Mouse (Mus musculus): ENCODE data around the gene Tor3a. TPM values are rescaled to one million over a fixed set of nuclear protein-coding genes. Genes with fewer than 3 reads are reported as not detected.

Tor3a gene
- total RNA-seq, 1 experiment from 2014 or later: 16.1 TPM

DNA sequence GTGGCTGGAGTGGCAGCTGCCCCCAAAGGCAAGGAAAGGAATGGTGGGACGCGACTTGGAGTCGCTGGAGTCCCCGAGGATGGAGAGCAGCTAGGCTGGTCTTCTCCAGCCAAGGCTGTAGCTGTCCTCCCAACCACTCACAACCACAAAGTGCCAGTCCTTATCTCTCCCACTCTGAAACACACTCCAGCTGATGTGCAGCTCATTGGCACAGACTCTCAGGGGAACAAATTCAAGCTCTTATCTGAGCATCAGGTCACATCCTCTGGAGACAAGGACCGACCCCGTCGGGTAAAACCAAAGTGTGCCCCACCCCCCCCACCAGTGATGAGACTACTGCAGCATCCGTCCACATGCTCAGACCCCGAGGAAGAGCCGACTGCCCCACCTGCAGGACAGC is 32.3 kb downstream of the Tor3a start:
- peak; percentile 53 for ATAC-seq (replicated peaks; ENCODE audit: low read depth, poor library complexity, severe bottlenecking)

DNA sequence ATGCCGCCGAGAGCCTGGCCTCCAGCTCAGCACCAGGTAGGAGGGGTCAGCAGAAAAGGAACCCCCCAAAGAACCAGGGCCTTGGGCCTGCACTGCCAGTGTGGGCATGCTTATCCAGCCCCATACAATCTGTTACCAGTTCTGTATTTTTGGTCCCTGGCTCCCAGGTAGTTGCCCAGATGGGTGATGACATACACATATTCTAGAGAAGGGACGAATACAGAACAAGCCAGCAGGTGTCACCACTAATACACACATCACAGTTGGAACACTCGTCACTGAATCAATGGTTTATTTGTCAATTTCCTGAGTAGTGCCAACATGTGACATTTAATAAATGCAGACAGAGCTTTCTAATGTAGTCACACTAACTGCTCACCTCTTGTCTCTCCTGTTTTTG is 33.6 kb downstream of the Tor3a start:
- peak; percentile 31; the same call in 1 of the 2 replicates for ATAC-seq (replicated peaks; ENCODE audit: low read depth, poor library complexity, severe bottlenecking)

DNA sequence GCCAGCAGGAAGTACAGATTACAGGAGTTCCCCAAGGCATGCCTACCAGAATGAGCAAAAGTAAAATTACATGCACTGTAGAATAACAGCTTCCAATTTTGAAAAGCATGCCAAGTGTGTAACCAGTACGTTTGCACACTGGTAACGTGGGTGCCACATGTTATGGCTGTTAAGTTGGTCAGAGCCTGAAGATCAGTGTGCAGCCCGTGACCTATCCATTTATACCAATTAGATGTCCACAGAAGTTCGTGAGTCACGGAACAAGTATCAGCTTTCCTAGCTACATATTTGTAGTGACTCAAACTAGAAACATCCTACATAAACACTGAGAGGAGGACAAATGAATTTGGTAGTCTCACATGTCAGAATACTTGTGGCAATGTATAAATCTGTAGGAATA is 34.7 kb downstream of the Tor3a start:
- ATAC-seq (replicated peaks; ENCODE audit: low read depth, poor library complexity, severe bottlenecking): no peak

DNA sequence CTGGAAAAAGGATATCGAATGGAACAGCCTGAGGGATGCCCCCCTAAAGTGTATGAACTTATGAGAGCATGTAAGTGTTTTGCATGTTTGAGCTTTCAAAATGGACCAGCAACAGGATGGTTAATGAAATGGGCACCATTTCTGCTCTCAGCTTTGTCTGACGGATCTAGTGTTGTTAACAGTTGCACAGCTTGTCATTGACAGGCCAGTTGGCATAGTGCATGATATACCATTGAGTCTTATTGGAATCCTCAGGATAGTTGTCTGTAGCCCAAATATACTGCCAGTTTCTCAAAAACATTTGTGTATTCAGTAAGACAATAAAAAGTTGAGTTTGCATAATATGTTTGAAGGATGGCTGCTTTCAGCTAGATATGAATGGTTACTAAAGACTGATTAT is 39.0 kb downstream of the Tor3a start:
- ATAC-seq (replicated peaks; ENCODE audit: low read depth, poor library complexity, severe bottlenecking): no peak

DNA sequence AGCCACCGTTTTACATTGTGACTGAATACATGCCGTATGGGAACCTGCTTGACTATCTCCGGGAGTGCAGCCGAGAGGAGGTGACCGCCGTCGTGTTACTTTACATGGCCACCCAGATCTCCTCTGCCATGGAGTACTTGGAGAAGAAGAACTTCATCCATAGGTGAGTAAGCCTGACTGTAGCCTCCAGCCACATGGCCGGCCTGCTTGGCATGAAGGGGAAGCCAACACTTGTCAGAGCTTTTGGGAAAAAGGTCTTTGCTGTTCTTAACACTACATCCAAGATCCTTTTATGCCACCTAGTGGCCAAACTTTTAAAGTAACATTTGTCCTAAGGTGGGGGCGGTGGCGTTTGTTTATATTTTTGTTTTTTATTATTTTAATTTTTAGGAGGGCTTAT is 41.1 kb downstream of the Tor3a start:
- peak; percentile 56; the same call in 1 of the 2 replicates for ATAC-seq (replicated peaks; ENCODE audit: low read depth, poor library complexity, severe bottlenecking)

DNA sequence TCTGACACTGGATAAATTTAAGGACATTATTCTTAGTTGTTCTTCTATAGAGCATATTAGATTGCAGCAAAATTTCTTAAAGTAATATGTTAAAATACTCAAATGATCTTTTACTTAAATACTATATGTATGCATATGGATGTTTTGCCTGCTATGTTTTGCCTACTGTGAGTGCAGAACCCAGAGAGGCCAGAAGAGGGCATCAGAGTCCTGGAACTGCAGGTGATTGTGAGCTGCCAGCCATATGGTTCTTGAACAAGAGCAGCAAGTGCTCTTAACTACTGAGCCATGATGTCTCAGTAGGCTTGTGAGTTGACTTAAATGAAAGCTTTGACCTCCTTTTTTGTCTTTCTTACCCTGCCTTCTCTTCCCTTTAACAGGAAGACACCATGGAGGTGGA is 43.2 kb downstream of the Tor3a start:
- no peak for ATAC-seq (replicated peaks; ENCODE audit: low read depth, poor library complexity, severe bottlenecking)

DNA sequence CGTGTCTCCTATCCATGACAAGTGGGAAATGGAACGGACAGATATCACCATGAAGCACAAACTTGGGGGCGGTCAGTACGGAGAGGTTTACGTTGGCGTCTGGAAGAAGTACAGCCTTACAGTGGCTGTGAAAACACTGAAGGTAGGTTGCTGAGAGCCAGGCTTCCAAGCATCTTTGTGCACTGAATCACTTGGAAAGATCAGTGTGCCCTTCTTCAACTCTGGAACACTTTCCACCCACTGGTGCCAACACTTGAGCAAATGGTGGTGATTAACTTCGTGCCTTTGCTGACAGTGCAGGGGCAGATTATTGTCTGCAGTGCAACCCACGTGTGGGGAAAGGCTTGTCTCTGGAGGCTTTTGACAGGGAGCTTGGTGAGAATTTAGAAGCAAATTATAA is 44.2 kb downstream of the Tor3a start:
- ATAC-seq (replicated peaks; ENCODE audit: low read depth, poor library complexity, severe bottlenecking): no peak

DNA sequence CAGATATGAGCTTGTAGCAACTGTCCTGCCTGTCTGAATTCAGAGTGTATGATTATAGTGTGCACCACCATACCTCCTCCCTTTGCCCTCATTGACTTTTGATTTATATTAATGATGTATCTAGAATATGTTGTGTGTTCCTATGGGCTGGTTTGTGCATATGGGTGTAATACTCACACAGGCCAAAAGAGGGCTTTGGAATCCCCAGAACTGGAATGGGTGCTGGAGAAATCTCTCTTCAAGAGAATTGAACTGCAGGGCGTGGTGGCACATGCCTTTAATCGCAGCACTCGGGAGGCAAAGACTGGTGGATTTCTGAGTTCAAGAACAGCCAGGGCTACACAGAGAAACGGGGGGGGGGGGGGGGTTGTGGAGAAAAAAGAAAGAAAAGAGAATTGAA is 47.4 kb downstream of the Tor3a start:
- ATAC-seq (replicated peaks; ENCODE audit: low read depth, poor library complexity, severe bottlenecking): peak; percentile 54; the same call in 1 of the 2 replicates

DNA sequence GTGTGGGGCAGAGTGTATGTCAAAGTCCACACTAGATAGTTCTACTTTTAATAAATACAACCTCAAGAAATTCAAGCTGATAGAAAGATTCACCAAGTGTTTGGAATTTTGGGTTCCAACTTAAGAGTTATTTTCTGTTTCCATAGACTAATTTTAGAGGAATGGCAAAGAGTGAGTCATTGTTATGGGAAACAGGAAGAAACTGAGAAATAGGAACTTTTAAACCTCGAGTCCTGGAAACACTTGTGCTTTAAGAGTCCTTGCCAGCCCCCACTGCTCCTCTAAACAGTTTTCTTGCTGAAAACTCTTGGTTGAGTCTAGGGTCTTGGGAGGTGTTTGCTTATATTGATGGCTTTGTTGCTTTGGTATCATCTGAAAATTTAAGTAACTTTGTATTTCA is 49.9 kb downstream of the Tor3a start:
- no peak for ATAC-seq (replicated peaks; ENCODE audit: low read depth, poor library complexity, severe bottlenecking)

DNA sequence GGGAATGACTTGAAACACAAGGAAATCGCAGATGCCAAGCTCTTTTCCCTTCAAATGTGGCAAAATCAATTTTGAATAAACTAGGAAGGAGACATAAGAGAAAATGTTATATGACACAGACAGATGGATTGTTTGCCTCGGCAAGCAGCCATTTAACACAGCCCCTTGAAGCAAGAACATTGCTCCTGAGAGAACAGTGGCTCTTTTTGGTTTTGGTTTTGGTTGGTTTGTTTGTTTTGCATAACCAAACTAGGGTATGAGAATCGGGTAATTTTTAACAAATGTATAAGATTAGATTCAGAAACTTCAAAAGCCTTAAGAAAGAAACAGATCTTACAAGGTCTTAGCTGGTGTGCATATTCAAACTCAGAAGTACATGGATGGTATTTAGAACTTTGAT is 53.2 kb downstream of the Tor3a start:
- no peak for ATAC-seq (replicated peaks; ENCODE audit: low read depth, poor library complexity, severe bottlenecking)

DNA sequence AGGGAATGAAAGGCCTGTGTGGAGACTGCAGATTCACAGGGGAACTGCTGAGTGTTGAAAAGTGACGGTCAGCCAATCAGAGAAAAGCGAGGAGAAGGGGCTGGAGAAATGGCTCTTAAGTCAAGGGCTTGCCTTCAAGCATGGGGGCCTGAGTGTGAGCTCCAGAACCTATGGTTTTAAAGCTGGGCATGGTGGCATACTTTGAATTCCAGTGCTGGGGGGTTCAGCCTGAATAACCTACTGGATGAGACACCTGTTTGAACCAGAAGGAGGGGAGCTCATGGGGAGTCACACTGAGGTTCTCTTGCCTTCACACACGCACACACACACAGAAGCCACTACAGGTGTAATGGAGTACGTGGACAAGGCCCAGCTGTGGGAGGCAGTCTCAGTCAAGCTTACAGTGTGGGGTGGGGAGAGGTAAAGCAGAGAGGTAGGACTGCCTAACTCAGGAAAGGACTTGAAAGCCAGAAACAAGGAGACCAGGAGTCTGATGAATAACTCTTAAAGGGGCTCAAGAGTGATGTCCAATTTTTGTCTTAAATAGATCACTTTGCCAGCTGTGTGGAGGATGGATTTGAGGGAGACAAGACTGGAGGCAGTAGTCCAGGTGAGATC is 53.8 kb downstream of the Tor3a start:
- ATAC-seq (replicated peaks; ENCODE audit: low read depth, poor library complexity, severe bottlenecking): no peak

DNA sequence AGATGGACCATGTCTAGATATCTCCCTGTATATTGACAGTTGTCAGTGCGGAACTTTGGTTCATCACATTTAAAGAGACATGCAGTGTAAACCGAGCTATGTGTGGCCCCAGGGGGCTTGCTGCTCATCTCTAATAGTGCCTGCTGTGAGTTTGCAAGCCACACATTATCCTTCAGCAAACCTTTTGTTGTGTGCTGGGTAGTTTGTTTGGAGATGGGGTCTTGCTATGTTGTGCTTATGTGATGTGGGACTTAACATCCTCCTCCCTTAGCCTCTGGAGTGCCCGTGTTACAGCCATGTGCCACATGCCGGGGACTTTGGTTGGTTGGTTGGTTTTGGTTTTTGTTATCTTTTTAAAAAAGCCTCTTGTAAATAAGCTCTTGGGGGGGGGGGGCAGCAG is 56.3 kb downstream of the Tor3a start:
- ATAC-seq (replicated peaks; ENCODE audit: low read depth, poor library complexity, severe bottlenecking): no peak

DNA sequence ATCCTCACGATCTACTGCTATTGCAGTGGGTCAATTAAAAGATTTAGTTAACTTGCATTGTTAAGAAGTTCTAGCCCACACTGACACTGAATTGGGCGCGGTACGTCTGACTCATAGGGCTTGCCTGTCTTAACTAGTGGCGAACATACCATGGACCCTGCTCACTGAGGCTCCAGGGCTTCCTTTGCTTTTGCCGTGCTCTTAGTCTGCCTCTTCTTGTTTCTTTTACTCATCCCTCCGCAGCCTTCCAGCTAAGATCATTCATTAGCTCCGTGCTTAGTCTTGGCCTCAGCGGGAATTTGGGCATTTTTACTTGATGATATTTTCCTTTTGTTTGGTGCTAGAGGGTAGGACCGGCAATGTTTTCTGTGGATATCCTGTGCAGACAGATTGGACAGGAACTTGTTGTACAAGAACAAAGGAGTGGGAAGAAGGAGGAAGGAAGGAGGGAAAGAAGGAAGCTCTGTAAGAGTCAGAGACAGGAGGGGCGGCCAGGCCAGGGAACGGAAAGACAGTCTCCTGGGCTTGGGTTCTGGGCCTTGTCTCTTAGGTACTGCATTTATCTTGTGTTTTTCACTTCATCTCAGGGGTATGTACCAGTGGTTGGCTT is 57.1 kb downstream of the Tor3a start:
- ATAC-seq (replicated peaks; ENCODE audit: low read depth, poor library complexity, severe bottlenecking): peak; percentile 21; the same call in 1 of the 2 replicates

DNA sequence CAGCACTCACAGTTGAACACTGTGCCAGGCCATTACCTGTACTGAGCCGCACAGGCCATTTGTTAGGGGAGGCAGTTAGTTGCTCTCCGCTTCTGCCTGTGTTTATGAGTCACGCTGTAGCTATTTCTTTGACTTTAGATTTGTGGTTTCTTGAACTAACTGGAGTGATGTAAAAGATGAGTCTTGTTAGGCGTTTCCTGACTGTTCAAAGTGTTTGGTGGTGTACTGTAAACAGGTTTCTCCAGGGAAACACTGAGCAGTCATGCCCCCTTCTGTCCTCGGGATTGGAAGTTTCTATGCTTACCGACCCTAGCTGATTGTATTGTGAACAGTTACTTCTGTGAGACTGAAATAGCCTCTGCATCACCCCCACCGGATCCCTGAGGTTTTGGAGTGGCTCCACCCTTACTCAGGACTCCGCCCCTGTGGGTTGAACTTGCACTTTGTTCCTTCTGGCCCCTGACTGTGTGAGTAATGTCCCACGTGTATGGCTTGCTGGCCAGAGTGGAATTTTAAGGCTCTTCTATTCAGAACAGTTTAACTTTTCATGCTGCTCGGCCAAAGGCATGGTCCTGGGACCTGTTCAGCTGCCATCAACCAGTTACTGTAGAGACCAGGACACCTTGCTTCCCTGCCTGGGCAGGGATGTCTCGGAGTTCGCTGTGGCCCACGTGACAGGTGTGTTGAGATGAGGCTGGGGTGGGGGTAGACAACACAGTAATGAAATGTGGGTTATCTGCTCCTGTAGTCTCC is 58.6 kb downstream of the Tor3a start:
- ATAC-seq (replicated peaks; ENCODE audit: low read depth, poor library complexity, severe bottlenecking): peak; percentile 88

DNA sequence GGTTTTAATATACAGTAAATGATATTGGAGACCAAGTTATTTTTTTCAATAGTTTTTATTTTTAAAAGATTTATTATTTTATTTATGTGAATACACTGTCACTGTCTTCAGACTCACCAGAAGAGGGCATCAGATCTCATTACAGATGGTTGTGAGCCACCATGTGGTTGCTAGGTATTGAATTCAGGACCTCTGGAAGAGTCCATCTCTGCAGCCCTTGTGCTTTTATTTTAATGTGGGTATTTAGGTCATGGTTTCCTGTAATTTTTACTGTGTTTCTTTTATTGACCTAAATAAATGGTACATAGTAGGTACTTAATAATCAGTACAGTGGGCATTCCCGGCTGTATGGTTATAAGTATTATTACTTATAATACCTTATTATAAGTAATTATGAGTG is 59.4 kb downstream of the Tor3a start:
- no peak for ATAC-seq (replicated peaks; ENCODE audit: low read depth, poor library complexity, severe bottlenecking)

DNA sequence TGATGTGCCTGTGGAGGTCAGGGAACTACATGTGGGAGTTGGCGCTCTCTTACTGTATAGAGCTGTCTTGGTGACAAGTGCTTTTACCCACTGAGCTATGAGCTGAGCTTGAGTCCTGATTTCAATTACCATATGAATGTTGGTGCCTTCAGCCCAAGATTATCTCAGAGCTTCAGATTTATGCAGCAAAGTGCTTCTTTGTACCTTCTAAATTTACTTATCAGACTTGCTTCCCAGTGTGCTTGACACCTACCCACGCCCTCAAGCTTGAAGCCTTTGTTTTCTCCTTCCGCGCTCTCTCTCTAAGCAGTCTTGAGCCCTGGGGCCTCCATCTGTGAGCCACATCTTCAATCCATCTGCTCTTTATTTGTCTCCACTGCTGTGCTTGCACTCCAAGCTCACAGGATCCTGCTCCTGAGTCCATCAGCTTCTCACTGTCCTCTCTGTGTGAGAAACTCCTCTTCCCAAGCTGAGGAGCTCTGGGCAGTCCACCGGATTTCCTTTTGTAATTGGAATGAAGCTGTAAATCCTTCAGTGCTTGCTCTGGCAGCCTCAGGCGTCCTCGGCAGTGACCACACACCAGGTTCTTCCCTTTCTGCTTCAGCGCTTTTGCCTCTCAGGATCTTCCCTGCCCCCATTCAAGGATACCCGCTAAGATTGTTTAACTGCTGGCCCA is 60.2 kb downstream of the Tor3a start:
- ATAC-seq (replicated peaks; ENCODE audit: low read depth, poor library complexity, severe bottlenecking): 0 out of 2 replicates have a peak, but pooled peaks have one; percentile 6

DNA sequence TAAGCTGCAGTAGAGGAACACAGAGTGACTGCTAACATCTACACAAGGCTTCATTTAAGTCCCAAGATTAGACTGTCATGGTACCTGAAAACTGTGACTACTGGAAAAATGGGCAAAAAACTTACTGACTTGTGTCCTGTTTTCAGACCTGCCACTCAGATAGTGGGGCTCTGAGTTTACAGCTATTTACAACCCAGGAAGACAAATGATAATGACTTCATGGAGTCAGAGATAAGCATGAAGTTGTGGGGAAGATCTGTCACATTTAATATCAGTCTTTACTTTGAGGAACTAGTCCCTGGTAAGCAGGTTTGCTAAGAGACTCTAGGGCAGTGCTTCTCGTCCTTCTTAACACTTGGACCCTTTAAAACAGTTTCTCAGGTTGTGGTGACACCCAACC is 63.9 kb downstream of the Tor3a start:
- no peak for ATAC-seq (replicated peaks; ENCODE audit: low read depth, poor library complexity, severe bottlenecking)

DNA sequence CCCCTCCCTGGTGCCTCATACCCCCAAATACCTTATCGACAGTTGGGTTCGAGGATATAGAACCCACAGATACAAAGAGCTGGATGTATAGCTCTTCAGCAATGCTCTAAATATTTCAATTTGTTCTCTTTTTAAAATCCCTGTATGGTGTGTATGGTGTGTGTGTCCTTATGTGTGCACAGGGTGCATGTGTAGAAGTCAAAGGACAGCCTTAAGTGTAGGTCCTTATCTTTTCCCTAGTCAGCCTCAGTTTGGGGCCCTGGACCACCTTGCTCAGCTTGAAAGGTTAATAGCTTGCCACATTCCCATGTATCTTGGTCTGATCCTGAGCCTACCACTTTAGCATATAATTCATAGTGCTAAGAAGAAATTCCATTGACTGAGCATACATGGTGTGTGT is 65.7 kb downstream of the Tor3a start:
- ATAC-seq (replicated peaks; ENCODE audit: low read depth, poor library complexity, severe bottlenecking): no peak

DNA sequence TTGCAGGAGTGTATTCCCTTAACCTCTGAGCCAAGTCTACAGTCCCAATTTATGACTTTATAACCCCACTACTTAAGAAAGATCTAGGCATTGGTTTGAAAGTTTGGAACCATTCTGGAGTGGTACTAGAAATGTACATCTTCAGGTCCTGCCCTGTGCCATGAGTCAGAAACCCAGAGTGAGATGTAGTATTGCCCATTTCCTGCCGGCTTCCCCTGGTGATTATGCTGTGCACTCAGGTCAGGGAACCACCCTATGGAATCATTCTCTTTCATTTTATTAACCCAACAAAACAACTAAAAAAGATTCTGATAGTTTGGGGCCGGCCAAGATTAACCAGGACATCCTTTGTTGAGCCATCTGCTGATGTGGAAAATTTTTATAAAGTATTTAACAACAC is 68.2 kb downstream of the Tor3a start:
- no peak; the same call in 1 of the 2 replicates for ATAC-seq (replicated peaks; ENCODE audit: low read depth, poor library complexity, severe bottlenecking)

DNA sequence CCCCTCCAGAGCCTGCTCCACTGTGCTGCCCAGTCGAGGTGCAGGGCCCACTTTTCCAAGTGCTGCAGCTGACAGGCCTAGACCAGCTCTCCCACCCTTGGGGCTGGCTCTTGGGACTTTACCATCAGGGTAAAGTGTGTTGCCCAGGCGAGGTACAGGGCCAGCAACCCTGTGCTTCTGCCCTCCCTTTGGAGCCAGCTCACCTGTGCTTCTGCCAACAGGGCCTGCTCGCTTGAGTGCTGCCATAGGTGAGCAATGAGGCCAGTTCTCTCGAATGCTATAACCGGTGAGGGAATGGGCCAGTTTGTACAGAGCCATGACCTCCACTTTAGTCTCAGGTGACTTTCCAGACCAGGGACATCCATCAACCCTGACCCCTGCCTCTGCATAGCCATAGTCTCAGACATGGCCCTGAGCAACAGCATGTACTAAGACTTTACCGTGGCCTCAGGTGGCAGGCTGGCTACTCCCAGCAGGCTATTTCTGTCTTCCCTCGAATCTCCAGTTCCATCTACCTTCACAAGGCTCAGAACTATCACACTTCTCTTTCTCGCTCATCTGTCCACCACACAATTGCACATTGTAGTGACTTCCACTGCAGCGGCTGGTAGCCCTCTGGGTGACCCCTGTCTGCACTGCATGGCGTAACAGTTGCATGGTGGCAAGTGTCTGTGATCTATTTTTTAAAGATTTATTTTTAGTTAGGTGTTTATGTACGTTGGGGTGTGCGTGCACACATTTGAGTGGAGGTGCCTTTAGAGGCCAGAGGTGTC is 68.9 kb downstream of the Tor3a start:
- ATAC-seq (replicated peaks; ENCODE audit: low read depth, poor library complexity, severe bottlenecking): no peak

Data from common myeloid progenitor, adult 5-6 weeks (primary cell).